ENCODE assay signal across 8 mouse cellular contexts in the genomic region with DNA sequence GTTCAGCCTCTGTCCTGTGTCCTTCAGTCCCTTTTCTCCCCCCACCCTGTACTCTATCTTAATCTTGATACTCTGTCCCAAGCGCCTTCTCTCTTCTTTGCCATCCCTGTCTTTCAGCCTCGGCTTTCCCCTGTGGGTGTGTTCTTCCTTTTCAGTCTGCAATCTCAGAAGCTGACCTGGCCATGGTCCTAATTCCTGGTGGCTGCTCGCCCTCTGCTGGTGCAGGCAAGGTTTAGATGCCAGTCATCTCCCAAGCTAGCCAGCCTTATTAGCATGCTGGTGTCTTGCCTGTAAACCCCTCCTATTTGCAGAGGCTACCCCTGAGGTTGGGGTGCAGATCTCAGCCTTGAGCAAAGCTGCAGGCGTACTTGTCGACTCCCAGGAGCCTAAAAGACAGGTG. TPM values are rescaled to one million over a fixed set of nuclear protein-coding genes. Genes with fewer than 3 reads are reported as not detected.
DNase-seq lines count a peak whose midpoint lies in the region; ATAC-seq lines count a peak whose summit lies in the region.

No protein-coding gene starts in this region.

- 16% methylated on average over 5 of the region's 5 CpGs for WGBS in intestine, embryonic 16.5 days
- 11% methylated on average over 5 of the region's 5 CpGs for WGBS in midbrain, embryonic 15.5 days

- no peaks in the 10 kb centered on the region for H3K4me1 ChIP-seq in intestine, embryonic 16.5 days (ENCODE audit: control insufficient read depth, insufficient read depth, low read length)
- peaks cover 11% of the 10 kb centered on the region; the same call in 1 of the 2 replicates for H3K4me1 ChIP-seq in midbrain, embryonic 15.5 days

- H3K9ac ChIP-seq in intestine, embryonic 16.5 days (ENCODE audit: low read depth, low read length): no peak overlapping the region
- H3K9ac ChIP-seq in midbrain, embryonic 15.5 days: peak overlapping the region; percentile 15; the same call in 1 of the 2 replicates

- peak; percentile 80 for ATAC-seq in common myeloid progenitor, adult 5-6 weeks (replicated peaks; ENCODE audit: low read depth, poor library complexity, severe bottlenecking)
- ATAC-seq in intestine, embryonic 16.5 days: peak; percentile 49; the same call in 1 of the 2 replicates
- peak; percentile 52 for ATAC-seq in midbrain, embryonic 15.5 days (replicated peaks)

- intact Hi-C loops in gastrocnemius, postnatal 14 days (cut with DNase I; ENCODE audit: low total_unique reads): no loop called here
- intact Hi-C loops in left cerebral cortex, postnatal 25 days (cut with DNase I): loop anchor here (1.0 kb wide), 1 partner anchor 36 kb away; no protein-coding TSS in a partner anchor

- H3K27ac ChIP-seq in intestine, embryonic 16.5 days (ENCODE audit: low read length): no peak overlapping the region
- no peak overlapping the region for H3K27ac ChIP-seq in midbrain, embryonic 15.5 days

- peak; percentile 28 for DNase-seq in thymus, postnatal 25 days
- no peak for DNase-seq in thymus, postnatal 10 days (ENCODE audit: low spot score in 2 of 2)
- peak; percentile 80 for DNase-seq in gastrocnemius, postnatal 14 days
- DNase-seq in left cerebral cortex, postnatal 25 days (ENCODE audit: low spot score in 2 of 2): peak; percentile 66 to 87
- DNase-seq in spleen, postnatal 36 days (ENCODE audit: low spot score in 2 of 2): peak; percentile 61 to 66

- no peak overlapping the region for H3K4me3 ChIP-seq in intestine, embryonic 16.5 days (ENCODE audit: low read length)
- H3K4me3 ChIP-seq in midbrain, embryonic 15.5 days: no peak overlapping the region

- H3K4me2 ChIP-seq in intestine, embryonic 16.5 days (ENCODE audit: low read depth, low read length): no peak overlapping the region
- no peak overlapping the region for H3K4me2 ChIP-seq in midbrain, embryonic 15.5 days

- no peaks in the 10 kb centered on the region for H3K27me3 ChIP-seq in intestine, embryonic 16.5 days (replicated peaks; ENCODE audit: control insufficient read depth, insufficient read depth, low read length)
- H3K27me3 ChIP-seq in midbrain, embryonic 15.5 days (replicated peaks): 0 out of 2 replicates have a peak, but pooled peaks cover 4% of the 10 kb centered on the region

- H3K9me3 ChIP-seq in intestine, embryonic 16.5 days (ENCODE audit: control insufficient read depth, low read length): no peaks in the 10 kb centered on the region
- H3K9me3 ChIP-seq in midbrain, embryonic 15.5 days: no peaks in the 10 kb centered on the region

- H3K36me3 ChIP-seq in intestine, embryonic 16.5 days (ENCODE audit: control insufficient read depth, insufficient read depth, low read length): no peaks in the 10 kb centered on the region
- H3K36me3 ChIP-seq in midbrain, embryonic 15.5 days (replicated peaks): no peaks in the 10 kb centered on the region

RNA-seq across cellular contexts. Expression of gene Ccdc155, which starts 6.3 kb away (rescaled TPM):
- 0.18 and 2.0 TPM in 2 replicates for total RNA-seq in common myeloid progenitor, adult 5-6 weeks (2017)
- total RNA-seq in gastrocnemius, postnatal 14 days (2021): 1 to 10 TPM; 2.1 to 2.6 TPM
- polyA plus RNA-seq in intestine, embryonic 16.5 days (2015; fragmentation: Nextera tagmentation; extraction: Ambion mirVana): 0.44 and 0.62 TPM in 2 replicates
- total RNA-seq in left cerebral cortex, postnatal 25 days (2021): 1 to 10 TPM; 5.2 to 5.3 TPM
- 0.63 and 0.84 TPM in 2 replicates for polyA plus RNA-seq in midbrain, embryonic 15.5 days (2015; fragmentation: Nextera tagmentation; extraction: Ambion mirVana)

RNA-seq across cellular contexts. Expression of gene Dkkl1, which starts 13.5 kb away (rescaled TPM):
- 6.7 and 17.4 TPM in 2 replicates for total RNA-seq in common myeloid progenitor, adult 5-6 weeks (2017)
- not detected for total RNA-seq in gastrocnemius, postnatal 14 days (2021)
- 0.86 and 1.3 TPM in 2 replicates for polyA plus RNA-seq in intestine, embryonic 16.5 days (2015; fragmentation: Nextera tagmentation; extraction: Ambion mirVana)
- total RNA-seq in left cerebral cortex, postnatal 25 days (2021): 10 to 100 TPM; 25.1 to 29.2 TPM
- 4.0 and 5.8 TPM in 2 replicates for polyA plus RNA-seq in midbrain, embryonic 15.5 days (2015; fragmentation: Nextera tagmentation; extraction: Ambion mirVana)

RNA-seq across cellular contexts. Expression of gene Tead2, which starts 17.1 kb away (rescaled TPM):
- 0.55 and 0.87 TPM in 2 replicates for total RNA-seq in common myeloid progenitor, adult 5-6 weeks (2017)
- total RNA-seq in gastrocnemius, postnatal 14 days (2021): 10 to 100 TPM in 1 of 2 experiments, 1 to 10 TPM in 1; 7.1 to 10.9 TPM
- polyA plus RNA-seq in intestine, embryonic 16.5 days (2015; fragmentation: Nextera tagmentation; extraction: Ambion mirVana): 69.6 and 82.1 TPM in 2 replicates
- total RNA-seq in left cerebral cortex, postnatal 25 days (2021): 1 to 10 TPM; 2.8 to 5.5 TPM
- polyA plus RNA-seq in midbrain, embryonic 15.5 days (2015; fragmentation: Nextera tagmentation; extraction: Ambion mirVana): 45.7 and 55.8 TPM in 2 replicates

RNA-seq across cellular contexts. Expression of gene Pth2, which starts 17.6 kb away (rescaled TPM):
- total RNA-seq in common myeloid progenitor, adult 5-6 weeks (2017): not detected in 2 replicates
- not detected for total RNA-seq in gastrocnemius, postnatal 14 days (2021)
- polyA plus RNA-seq in intestine, embryonic 16.5 days (2015; fragmentation: Nextera tagmentation; extraction: Ambion mirVana): not detected in 2 replicates
- not detected for total RNA-seq in left cerebral cortex, postnatal 25 days (2021)
- polyA plus RNA-seq in midbrain, embryonic 15.5 days (2015; fragmentation: Nextera tagmentation; extraction: Ambion mirVana): 0.68 and 0.93 TPM in 2 replicates

RNA-seq across cellular contexts. Expression of gene Gfy, which starts 19.1 kb away (rescaled TPM):
- not detected in 2 replicates for total RNA-seq in common myeloid progenitor, adult 5-6 weeks (2017)
- under 1 TPM; 0.16 to 0.23 TPM for total RNA-seq in gastrocnemius, postnatal 14 days (2021)
- not detected in 2 replicates for polyA plus RNA-seq in intestine, embryonic 16.5 days (2015; fragmentation: Nextera tagmentation; extraction: Ambion mirVana)
- under 1 TPM in 1 of 2 experiments, not detected in 1; 0.18 TPM for total RNA-seq in left cerebral cortex, postnatal 25 days (2021)
- polyA plus RNA-seq in midbrain, embryonic 15.5 days (2015; fragmentation: Nextera tagmentation; extraction: Ambion mirVana): not detected in 2 replicates

Comparison
In these comparisons a context has a peak if more than half of its experiments do, and no peak if none do; other contexts are left out.
1. DNase-seq: peak in thymus, postnatal 25 days (single experiment), gastrocnemius, postnatal 14 days (single experiment), left cerebral cortex, postnatal 25 days (2 of 2) and spleen, postnatal 36 days (2 of 2); none in thymus, postnatal 10 days (0 of 2).
2. Peak in every context shown above with its lines, with median percentiles within 50 percentile points of each other: ATAC-seq.